Mouse (Mus musculus) layer of hippocampus, adult 8-10 months (tissue): Measurements from ENCODE around the gene Adam19. TPM values are rescaled to one million over a fixed set of nuclear protein-coding genes. Genes with fewer than 3 reads are reported as not detected.
"Not testable (repeated sequence)": the region's sequence is repeated elsewhere in the genome, so short reads cannot be mapped to it uniquely, and the experiment has no call there.

Experiments used
- DNase-seq, 2 experiments: peaks; one replicate each; pipeline ENCODE4 v3.0.0; 2022; ENCODE audit warnings: low spot score in 2 of 2
- total RNA-seq, 4 experiments: library from RNA; stranded (reverse); gene quantifications; 2 replicates each; pipeline ENCODE4 v1.2.4; 2022

The Adam19 gene
- 10 to 100 TPM; 10.1 to 14.1 (median 11.2) TPM for total RNA-seq

DNA sequence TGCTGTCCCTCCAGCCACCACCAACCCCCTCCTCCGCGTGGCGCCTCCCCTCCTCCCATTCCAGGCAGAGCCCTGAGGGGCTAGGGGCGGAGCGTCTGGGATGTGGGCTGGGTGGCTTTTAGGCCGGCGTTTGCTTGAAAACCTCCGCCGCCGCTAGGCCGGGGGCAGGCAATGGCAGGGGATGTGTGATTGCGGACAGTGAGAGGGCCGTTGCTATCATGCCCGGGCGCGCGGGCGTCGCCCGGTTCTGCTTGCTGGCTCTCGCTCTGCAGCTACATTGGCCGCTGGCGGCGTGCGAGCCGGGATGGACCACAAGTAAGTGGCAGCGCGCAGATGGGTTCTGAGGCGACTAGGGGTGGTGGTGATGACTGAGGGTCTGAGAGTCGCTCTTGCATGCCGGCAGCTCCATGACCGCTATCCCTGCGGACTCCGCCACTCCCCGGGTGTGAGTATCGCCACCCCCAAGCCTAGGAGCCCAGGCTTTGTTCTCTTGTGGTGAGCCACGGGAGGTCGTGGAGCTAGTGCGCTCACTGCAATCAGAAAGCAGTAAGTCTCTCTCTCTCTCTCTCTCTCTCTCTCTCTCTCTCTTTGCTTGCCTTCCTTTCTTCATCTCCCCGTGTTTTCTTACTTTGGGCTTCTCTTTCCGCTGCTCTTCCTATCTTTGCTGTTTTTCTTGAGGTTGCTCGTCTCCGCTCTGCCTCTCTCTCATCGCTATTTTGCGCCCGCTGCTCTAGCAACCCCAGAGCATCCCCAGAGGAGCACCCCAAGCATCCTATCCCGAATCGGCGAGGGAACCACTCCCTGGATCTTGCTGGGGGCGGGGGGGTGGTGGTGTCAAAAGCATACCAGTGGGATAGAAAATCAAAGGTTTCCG, at the start of gene Adam19:
Adam19 (plus strand) TSS at position 97 of the 874 bp plus-strand sequence.
- DNase-seq: peak; percentile 34 to 45

DNA sequence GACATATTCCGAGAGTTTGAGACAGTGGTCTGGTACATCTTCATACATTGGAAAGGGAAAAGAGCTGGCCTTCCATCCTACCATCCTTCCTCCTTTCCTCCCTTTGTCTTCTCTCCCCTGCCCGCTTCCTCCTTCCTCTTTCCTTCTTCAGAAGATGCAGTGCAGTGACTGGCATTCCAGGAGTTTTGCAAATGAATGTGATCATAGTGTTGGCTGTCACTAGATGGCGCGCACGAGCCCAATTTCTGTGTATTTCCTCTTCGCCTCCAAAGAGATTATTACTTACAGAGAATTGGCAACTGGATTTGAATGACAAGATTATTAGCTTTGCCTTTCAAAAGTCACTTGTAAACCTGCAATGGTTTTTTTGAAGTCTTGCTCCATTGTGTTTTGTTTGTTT, 39.7 kb upstream of the Adam19 start:
- peak; percentile 33 to 78 for DNase-seq

DNA sequence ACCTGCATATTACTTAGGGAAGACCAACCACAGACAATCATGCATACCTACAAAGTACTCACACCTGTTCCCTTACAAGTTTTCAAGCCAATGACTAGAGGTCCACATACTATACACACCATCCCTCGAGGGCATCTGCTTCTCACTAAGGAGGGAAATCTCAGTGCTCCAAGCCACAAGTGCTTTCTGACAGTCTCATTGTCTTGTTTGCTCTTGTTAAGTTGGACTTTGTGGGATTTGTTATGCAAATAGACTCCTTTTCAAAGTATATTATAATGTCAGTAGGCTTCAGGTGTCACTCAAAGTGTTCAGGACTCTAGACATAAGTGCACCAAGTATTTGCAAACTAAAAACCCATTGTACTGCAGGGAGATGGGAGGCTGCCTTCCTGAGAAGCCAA, 35.5 kb upstream of the Adam19 start:
- DNase-seq: no peak

DNA sequence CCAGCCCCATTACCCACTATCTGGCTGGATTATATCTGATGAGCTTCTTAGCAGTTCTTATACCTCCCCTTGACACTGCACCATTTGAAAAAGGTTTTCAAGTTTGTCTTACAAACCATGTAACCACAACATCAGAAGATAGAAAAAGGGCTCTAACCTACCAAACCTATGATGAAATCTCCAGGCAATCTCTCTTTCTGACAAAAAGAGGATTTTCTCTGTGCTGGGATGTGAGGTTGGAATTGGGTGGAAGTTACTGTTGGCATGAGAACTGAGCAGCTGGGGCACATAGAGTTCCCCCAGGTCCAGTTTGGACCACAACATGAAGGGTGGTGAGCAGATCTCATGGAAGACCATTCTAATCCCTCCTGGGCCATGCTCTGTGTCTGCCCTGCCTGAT, 33.9 kb upstream of the Adam19 start:
- no peak for DNase-seq

DNA sequence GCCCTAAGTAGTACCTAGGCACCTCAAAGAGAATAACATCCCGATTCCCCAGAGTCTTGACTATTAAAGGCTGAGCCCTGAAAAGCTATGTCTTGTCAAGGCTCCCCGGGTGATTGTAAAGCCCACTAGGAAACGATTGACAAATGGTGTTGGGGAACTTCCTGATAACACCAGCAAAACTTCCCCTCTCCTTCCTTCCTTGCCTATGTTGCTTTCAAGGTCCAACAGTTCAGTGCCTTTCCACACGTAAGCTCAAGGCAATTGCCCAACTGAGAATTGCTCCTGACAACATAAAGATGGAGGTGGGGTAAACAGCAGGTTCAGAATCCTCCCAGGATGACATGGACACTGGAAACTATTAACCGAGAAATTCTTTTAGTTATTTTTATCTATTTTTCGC, 32.8 kb upstream of the Adam19 start:
- no peak for DNase-seq

DNA sequence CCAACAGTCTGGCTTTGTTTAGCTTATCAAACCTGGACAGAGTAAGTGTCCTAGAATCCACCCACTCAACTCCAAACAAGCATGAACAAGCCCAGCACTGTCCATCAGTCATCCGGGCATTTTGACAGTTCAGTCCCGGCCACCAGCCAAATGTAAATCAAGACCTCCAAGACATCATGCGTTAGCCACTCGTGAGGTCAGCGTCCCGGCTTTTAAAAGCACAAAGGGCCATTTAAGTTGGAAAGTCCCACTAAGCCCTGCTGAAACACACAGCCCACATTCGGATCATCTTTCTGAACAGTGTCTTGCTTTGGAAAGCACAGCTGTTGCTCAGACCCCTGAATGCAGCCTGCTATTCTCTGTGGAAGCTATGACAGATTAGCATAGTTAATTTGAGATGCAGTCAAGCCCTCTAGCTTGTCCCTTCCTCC, 29.8 kb upstream of the Adam19 start:
- no peak for DNase-seq

DNA sequence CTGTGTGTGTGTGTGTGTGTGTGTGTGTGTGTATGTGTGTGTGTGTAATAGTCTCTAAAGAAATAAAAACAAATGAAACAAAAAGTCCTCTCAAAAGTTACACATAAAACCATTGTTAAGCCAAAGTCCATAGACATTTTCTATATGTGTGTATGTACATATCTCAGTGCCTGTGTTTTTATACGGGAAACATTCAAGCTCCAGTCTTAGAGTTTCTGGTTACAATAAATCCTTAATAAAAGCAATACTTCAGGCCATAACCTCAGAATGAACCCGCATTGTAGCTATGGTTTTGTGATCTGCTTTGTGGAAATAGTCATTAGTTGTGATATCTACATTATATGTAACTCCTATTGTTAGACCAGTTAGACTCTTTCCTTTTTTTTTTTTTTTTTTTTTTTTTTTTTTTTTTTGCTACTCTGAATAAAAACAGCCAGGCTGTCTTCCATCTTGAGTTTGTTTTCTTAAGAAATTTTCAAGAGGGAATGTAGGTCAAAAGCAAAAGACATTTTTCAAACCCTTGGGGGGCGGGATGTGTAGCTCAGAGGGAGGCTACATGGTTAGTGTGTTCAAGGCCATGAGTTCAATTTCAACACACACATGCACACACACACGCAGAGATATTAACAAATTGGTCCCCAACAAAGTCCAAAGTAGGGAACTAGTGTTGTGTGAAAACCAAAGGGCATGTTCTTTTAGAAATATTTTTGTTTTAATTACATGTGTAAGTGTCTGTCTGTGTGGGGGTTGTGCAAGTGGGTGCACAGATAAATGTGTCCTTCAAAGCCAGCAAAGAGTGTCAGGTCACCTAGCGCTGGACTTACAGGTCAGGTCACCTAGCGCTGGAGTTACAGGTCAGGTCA, 27.6 kb upstream of the Adam19 start:
- DNase-seq: no peak

DNA sequence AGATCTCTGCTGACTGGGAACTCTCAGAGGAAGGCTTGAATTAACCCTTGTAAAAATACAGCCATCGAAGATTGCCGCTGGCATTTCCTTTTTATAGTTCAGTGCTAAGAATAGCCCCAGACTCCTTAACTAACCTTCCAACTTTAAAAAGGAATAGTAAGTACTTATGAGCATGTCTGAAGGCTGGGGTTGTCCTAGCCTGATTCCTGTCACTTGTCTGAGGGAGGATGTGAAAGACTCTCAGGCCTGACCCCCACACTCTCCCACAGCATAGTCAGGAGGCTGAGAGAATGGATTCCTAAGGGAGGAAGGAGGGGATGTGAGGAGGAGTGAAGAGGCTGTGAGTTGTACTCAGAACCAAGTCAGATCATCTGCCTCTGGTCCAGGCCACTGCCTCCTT, 26.3 kb upstream of the Adam19 start:
- DNase-seq: no peak

DNA sequence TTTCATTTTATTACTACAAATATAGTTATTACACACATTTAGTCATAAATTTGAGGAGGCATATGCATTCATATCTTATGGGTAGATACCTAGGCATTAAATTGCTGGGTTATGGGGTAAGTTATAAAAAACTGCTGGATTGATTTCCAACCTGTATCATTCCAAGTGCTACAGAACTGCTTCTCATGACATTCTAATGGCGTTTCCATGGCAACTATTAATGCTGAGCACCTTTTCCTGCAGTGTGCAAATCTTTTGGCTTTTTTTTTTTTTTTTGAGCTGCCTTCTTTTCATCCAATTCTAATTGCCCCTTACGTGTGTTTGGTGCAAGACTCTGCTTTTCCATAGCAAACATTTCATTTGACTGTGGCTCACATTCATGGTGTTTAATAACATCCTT, 25.8 kb upstream of the Adam19 start:
- DNase-seq: no peak

DNA sequence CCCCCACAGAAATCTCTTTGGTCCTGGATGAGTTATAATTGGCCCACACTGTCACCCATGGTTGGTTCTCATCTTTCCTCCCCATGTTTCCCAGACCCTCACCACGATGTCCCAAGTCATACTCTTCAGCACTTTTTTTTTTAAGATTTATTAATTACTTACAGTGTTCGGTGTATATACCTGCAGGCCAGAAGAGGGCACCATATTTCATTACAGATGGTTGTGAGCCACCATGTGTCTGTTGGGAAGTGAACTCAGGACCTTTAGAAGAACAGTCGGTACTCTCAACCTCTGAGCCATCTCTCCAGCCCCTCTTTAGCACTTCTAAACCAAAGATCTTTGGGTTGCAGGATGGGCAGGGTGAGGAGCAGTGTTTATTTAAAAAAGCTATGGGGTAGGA, 24.3 kb upstream of the Adam19 start:
- DNase-seq: no peak

DNA sequence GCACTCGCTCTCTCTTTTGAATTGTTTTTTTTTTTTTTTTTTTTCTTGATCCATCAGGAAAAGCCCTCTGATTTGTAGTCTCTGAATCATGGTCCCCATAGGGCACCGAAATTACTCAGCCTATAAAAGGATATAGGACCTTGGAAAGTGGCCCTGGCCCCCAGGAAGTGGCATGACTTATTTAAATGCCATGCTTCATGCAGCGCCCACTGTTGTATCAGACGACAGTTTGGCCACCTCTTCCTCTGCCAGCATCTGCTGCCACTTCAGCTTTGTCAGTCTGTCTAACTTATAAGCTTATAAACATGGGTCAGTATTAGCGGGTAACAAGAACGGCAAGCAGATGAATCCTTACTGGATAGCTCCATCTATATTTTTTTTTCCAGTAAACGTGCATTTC, 22.8 kb upstream of the Adam19 start:
- no peak for DNase-seq

DNA sequence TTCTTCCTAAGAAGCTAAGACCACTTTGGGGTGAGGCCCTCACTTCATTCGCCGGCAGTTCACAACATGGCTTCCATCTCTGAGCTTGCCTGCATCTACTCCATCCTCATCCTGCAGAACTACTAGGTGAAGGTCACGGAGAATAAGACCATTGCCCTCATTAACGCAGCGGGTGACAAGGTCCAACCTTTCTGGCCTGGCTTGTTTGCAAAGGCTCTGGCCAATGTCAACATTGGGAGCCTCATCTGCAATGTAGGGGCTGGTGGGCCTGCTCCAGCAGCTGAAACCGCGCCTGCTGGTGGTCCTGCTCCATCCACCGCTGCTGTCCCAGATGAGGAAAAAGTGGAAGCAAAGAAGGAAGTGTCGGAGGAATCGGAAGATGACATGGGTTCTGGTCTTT, 19.4 kb upstream of the Adam19 start:
- DNase-seq: no peak

DNA sequence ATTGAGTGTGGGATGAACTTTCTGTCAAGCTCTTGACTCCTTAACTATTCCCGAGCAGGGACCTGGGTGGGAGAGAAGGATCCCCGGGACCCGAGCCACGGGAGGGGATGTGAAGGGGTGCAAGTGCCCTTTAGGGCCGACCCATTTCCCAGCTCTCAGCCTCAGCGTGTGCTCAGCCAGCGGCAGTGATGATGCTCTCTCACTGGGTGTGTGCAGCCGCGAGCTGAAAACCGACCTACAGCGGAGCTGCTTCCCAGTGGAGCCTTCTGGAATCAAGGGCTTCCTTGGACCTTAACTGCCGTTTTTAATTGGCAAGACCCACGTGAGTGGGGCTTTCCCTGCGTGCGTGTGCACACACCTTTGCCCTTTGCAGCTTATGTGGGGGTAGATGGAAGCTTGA, 16.9 kb upstream of the Adam19 start:
- no peak for DNase-seq

DNA sequence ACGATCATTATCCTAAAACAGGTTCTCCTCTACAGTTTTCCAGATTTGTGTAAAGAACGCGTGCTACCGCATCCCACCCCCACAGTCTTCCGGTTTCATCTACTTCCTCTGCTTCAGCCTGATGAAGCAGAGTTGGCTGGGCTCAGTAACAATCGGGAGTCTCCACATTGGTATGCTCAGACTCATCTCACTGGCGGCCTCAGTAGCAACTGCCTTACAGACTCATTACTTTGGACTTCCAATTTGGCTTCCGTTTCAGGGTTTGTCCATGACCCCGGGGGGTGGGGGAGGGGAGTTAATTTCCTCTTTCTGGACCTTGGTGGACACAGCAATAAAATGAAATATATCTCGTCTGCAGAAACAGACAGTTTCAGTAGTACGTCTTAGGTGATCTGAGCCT, 16.5 kb upstream of the Adam19 start:
- peak in 1 of 2 experiments; percentile 15 for DNase-seq

DNA sequence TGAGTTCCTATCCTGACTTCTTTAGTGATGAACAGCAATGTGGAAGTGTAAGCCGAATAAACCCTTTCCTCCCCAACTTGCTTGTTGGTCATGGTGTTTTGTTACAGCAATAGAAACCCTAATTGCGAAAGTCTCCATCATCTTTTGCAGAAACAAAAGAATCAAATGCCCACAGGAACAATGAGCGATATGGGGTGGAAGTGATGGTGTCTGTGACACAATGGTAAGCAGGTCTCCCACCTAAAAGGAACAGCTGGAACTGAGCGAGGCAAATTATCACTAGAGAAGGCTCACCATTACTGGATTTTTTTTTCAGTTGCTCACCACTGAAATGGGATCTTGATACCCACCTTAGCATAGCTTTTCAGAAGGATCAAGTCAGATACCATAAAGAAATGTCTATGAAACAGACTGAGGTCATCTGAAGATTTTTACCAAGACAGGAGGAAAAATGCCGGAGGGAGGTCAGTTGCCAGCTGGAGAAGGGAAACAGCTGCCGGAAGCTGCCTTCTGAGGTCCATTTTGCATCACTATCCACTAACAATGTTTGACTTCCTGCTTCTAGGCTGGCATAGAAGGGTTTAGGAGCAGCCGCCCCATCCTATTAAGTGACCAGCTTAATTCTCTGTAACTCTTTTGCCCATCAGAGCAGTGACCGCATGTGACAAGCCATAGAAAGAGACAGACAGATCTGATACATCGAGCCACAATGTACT, 14.8 kb upstream of the Adam19 start:
- DNase-seq: no peak

DNA sequence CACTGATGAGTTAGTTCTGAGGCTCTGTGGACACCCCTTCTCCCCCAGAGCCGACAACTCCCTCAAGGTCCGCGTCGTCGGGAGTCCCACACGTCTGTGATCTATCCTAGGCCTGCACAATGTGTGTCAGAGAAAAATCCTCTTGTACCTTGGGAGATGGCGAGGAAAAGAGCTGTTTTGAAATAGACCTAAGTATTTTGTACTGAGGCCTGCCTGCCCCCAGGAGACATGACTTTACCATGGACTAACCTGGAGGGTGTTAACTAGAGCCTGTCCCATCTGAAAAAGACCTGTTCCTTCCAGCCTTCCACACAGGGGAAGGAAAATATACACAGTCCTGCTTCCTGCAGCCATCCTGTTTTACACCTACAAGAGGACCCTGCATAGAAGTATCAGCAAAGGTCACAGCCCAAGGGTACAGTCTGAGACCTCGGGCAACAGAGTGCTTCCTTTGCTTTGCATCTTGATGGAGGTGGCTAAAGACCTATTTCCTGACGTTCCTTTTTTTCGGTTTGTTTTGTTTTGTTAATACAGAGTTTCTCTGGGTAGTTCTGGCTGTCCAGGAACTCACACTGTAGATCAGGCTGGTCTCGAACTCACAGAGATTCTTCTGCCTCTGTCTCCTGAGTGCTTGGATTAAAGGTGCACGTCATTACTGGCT, 14.1 kb upstream of the Adam19 start:
- DNase-seq: no peak

DNA sequence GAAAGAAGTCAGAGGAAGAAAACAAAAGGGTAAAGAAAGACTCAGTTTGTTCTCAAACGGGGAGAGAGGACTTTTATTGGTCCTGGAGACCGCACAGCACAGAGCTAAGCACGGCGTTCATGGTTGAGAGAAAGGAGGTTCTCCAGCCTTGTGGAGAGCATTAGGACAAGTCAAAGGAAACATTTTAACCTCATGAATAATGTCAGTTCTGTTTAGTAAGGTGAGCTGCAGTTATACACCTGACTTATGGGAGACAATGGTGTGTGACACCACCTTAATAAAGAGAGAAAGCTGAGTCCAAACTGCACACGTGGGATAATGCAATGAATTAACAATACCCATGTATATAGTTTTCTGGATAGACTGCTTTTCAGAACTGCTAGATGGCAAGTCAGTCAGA, 11.0 kb upstream of the Adam19 start:
- DNase-seq: no peak

DNA sequence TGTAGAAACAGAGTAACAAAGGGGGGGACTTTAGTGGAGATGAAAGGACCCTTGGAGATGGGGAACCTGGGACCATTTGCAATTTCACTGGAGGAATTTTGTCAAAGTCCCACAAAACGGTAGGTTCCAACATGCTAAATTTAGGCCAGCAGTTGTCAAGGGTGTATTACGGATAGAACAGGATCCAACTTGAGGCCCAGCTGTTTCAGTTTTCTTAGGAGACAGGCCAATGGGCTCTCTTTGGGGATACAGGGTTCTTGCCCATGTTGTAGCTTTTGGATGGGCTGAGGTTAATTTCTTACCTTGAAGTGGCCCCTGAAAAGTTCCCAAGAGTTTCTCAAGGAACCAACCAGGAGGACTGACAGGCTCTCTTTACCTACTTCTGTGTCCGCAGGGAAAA, 8.5 kb upstream of the Adam19 start:
- DNase-seq: no peak

DNA sequence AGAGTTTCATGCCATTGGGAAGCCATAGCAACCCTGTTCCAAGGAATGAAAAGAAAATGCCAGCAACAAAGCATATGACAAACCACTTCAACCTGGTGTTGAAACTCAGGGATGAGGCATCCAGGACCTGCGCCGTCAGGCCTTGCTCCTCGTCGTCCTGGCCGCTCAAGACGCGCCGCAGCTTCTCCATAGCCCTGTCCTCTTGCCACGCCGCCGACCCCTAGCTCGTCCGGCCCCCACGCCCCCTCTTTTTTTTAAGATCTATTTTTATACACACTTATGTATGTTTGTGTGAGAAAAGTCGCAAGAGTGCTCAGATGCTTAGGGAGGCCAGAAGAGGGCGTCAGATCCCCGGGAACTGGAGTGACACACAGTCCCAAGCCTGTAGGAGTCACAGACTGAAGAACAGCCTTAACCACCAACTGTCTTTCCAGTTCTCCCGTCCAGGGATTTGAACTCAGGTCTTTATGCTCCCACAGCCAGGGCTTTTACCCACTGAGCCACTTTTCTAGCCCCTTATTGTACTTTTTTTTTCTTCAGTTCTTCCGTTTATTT, 3.6 kb upstream of the Adam19 start, which contains the start of gene Gm12166:
Gm12166 (minus strand) TSS at position 217 of the 555 bp plus-strand sequence.
- peak in 1 of 2 experiments; percentile 38 for DNase-seq

DNA sequence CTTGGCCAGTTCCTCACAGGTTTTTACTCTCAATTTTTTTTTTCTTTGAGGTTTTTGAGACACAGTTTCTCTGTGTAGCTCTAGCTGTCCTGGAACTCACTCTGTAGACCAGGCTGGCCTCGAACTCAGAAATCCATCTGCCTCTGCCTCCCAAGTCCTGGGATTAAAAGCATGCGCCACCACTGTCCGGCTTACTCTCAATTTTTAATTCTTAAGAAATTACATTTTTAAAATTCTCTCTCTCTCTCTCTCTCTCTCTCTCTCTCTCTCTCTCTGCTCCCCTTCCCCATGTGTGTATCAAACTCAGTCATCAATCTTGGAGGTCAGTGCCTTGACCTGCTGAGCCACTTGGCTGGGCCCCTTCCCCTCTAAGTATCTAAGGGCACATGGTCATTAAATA, 2.3 kb upstream of the Adam19 start:
- DNase-seq: not testable (repeated sequence)

DNA sequence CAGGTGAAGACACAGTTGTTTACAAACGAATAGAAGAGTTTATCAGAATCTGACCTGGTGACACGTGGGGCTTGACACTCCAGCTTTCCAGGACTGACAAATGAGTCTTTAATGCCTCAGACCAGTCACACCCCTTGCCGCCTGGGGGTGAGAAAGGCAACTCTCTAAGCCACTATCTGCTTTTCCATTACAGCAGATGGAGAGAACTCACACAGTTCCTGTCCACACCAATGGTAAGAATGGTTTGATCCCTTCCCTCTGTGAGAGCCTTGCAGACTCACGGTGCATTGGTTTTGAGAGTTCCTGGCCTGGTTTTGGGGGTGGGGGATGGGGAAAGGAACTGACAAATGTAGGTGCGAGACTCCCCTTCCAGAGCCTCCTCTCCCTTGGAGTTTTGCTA, 1.5 kb upstream of the Adam19 start:
- no peak for DNase-seq
